Mouse (Mus musculus) G1E (cell line): ENCODE measurements around the gene Lypd8. TPM values are rescaled to one million over a fixed set of nuclear protein-coding genes. Genes with fewer than 3 reads are reported as not detected.
"Not testable (repeated sequence)": the region's sequence is repeated elsewhere in the genome, so short reads cannot be mapped to it uniquely, and the experiment has no call there.

Source experiments
- ATAC-seq: 2 replicates; pipeline ENCODE4 v1.8.0; 2016; ENCODE audit warnings: mild to moderate bottlenecking; ENCODE audit not compliant: insufficient number of reproducible peaks, poor library complexity, low FRiP score, severe bottlenecking; ENCODE audit errors: extremely low read depth
- DNase-seq: peaks from one replicate; pipeline ENCODE4 v3.0.0; 2012; ENCODE audit warnings: low spot score
- H3K27me3 ChIP-seq: 2 replicates; pipeline ENCODE4 v1.6.1; 2012; ENCODE audit warnings: mild to moderate bottlenecking, low read length, inconsistent platforms; ENCODE audit not compliant: insufficient read depth
- H3K36me3 ChIP-seq: replicated peaks from 2 replicates; pipeline ENCODE3; 2012; ENCODE audit warnings: mild to moderate bottlenecking, inconsistent platforms
- H3K4me1 ChIP-seq: 2 replicates; pipeline ENCODE4 v1.6.1; 2012; ENCODE audit warnings: low read depth, low read length, inconsistent platforms, mixed read lengths; ENCODE audit not compliant: insufficient read depth
- H3K4me3 ChIP-seq: 2 replicates; pipeline ENCODE4 v1.5.1; 2012; ENCODE audit warnings: low read depth, mild to moderate bottlenecking, inconsistent platforms, low read length, moderate library complexity, mixed read lengths
- H3K9me3 ChIP-seq: replicated peaks from 2 replicates; pipeline ENCODE4 v1.6.1; 2012; ENCODE audit warnings: inconsistent platforms
- CTCF ChIP-seq: IDR thresholded peaks from 2 replicates; pipeline ENCODE4 v1.5.1; 2012; ENCODE audit warnings: low read depth, low read length, inconsistent platforms, mixed read lengths
- GATA1 ChIP-seq: IDR thresholded peaks from 2 replicates; pipeline ENCODE4 v1.6.1; 2012; ENCODE audit warnings: borderline replicate concordance, low read length, inconsistent platforms, mixed read lengths
- GATA2 ChIP-seq: IDR thresholded peaks from 2 replicates; pipeline ENCODE4 v1.6.1; 2012; ENCODE audit warnings: low read depth, low read length, inconsistent platforms, borderline replicate concordance
- POLR2AphosphoS5 ChIP-seq: IDR thresholded peaks from 2 replicates; pipeline ENCODE4 v1.6.1; 2012; ENCODE audit warnings: low read depth, low read length, inconsistent platforms; ENCODE audit not compliant: insufficient replicate concordance
- TAL1 ChIP-seq: conservative IDR thresholded peaks from 2 replicates; pipeline ENCODE4 v1.6.1; 2012; ENCODE audit warnings: low read depth, low read length, inconsistent platforms, mixed read lengths
- polyA plus RNA-seq: library from polyadenylated mRNA; stranded (reverse); fragments of >175 nt; gene quantifications from 2 replicates; pipeline ENCODE4 v1.2.3, GENCODE M21; 2012
- total RNA-seq, 2 experiments: library from RNA; stranded (forward) in 1 of 2; stranded (reverse) in 1 of 2; fragments of 200-1000 nt in 1 of 2; fragments of >200 nt in 1 of 2; fragmentation: Nextera tagmentation in 1 of 2; gene quantifications; 2 replicates each; pipeline ENCODE4 v1.2.3; 2014 to 2017

The Lypd8 gene
- total and polyA plus RNA-seq, 3 experiments, result 0.07 to 0.68 (median 0.16) TPM

GRCm38 (mm10) chr11:58354927-58355326, 23.9 kb upstream of the Lypd8 start:
- ATAC-seq (no peak), DNase-seq (no peak)
- Histone ChIP-seq H3K9me3 (no peaks in the 10 kb centered on the region), H3K4me3 (no peak overlapping the region; the same call in 1 of the 2 replicates), H3K4me1 (peaks cover 62% of the 10 kb centered on the region), H3K36me3 (no peaks in the 10 kb centered on the region), H3K27me3 (no peaks in the 10 kb centered on the region)
- TF ChIP-seq POLR2AphosphoS5 (no peak), GATA2 (no peak), TAL1 (no peak), GATA1 (no peak), CTCF (no peak)

- H3K36me3 ChIP-seq, result no peaks in the 10 kb centered on the region
- peaks cover 67% of the 10 kb centered on the region for H3K4me1 ChIP-seq
- ATAC-seq (no peak), DNase-seq (no peak)
- no peaks in the 10 kb centered on the region for H3K9me3 ChIP-seq
- TF ChIP-seq TAL1 (no peak), GATA1 (no peak), GATA2 (no peak), POLR2AphosphoS5 (no peak), CTCF (no peak)
- 0 out of 2 replicates have a peak, but pooled peaks cover 3% of the 10 kb centered on the region for H3K27me3 ChIP-seq
- no peak overlapping the region for H3K4me3 ChIP-seq
These were observed 21.8 kb upstream of the Lypd8 start for GRCm38 (mm10) chr11:58357042-58357441.

DNA sequence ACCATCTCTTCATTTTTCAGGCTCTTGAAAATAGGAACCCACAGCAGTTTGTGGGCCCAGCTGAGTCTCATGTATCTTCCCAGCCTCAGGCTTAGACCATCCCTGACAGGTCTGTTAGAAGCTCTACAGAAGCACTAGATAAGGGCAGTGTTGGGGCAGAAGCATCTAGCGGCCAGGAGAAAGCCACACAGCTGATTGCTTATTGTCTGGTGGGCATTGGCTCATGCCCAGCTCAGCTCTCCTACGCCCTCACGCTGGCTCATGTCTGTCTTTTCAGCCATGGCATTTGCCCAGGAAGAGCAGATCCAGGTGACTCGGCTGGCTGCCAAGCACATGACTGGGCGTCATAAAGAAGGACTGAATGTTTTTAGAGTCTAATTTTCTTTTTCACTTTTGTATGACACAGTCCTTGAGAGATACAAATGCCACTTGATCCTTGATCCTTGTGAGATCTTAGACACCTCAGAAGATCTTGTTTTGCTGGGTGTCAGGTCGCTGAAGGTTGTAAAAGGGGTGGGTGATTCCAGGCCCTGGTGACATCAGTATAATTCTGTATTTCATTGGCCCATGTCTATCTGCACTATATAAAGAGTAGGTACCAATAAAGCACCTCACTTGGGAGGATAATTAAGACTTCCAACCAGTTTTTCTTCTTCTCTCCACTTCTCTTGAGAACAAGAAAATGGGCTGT, 20.9 kb upstream of the Lypd8 start:
- Histone ChIP-seq H3K9me3 (no peaks in the 10 kb centered on the region), H3K4me3 (no peak overlapping the region), H3K4me1 (peaks cover 61% of the 10 kb centered on the region), H3K27me3 (0 out of 2 replicates have a peak, but pooled peaks cover 3% of the 10 kb centered on the region), H3K36me3 (no peaks in the 10 kb centered on the region)
- no peak for DNase-seq
- no peak for ATAC-seq
- TF ChIP-seq CTCF (no peak), GATA1 (no peak), GATA2 (no peak), POLR2AphosphoS5 (no peak), TAL1 (no peak)

- not testable (repeated sequence) for DNase-seq, H3K36me3 ChIP-seq, H3K4me3 ChIP-seq, ATAC-seq, H3K27me3 ChIP-seq, H3K9me3 ChIP-seq
- H3K4me1 ChIP-seq, result peaks cover 29% of the 10 kb centered on the region
These were observed 16.3 kb upstream of the Lypd8 start for GRCm38 (mm10) chr11:58362562-58362961.

GRCm38 (mm10) chr11:58364454-58364853, 14.4 kb upstream of the Lypd8 start:
- no peaks in the 10 kb centered on the region for H3K9me3 ChIP-seq
- TF ChIP-seq POLR2AphosphoS5, result no peak

GRCm38 (mm10) chr11:58366191-58366590, 12.7 kb upstream of the Lypd8 start:
- not testable (repeated sequence) for DNase-seq, H3K27me3 ChIP-seq, H3K9me3 ChIP-seq, H3K4me1 ChIP-seq, H3K4me3 ChIP-seq, ATAC-seq, H3K36me3 ChIP-seq

More at GRCm38 (mm10) chr11:58364454-58364853, 14.4 kb upstream of the Lypd8 start:
- ATAC-seq, result no peak
- no peak overlapping the region for H3K4me3 ChIP-seq
- peaks cover 3% of the 10 kb centered on the region; the same call in 1 of the 2 replicates for H3K27me3 ChIP-seq
- no peak for DNase-seq
- peaks cover 23% of the 10 kb centered on the region for H3K4me1 ChIP-seq
- no peaks in the 10 kb centered on the region for H3K36me3 ChIP-seq

DNA sequence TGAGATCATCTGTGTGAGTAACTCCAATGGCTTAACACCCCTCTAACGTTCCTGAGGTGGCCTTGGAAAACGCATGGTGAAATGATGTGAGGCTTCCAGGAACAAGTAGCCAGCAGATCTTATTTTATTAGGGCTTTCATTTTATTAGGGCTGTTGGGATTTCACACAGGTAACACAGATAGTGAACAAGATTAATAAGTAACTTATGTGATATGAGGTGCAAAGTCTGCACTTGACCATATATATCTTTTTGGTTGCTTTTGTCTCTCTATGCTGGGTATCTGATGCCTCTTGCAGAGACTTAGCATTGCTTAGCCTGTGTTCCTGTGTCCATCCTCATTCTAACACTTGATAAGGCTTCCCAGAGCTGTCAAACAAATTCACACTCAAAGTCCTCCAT, 1.6 kb upstream of the Lypd8 start:
- no peaks in the 10 kb centered on the region for H3K9me3 ChIP-seq
- TF ChIP-seq POLR2AphosphoS5, result no peak
- TF ChIP-seq CTCF, result no peak
- TF ChIP-seq TAL1, result no peak
- TF ChIP-seq GATA1, result no peak
- TF ChIP-seq GATA2, result no peak
- no peak for DNase-seq
- no peaks in the 10 kb centered on the region for H3K36me3 ChIP-seq
- peaks cover 3% of the 10 kb centered on the region; the same call in 1 of the 2 replicates for H3K27me3 ChIP-seq
- ATAC-seq, result no peak
- H3K4me1 ChIP-seq, result peaks cover 33% of the 10 kb centered on the region
- H3K4me3 ChIP-seq, result no peak overlapping the region
